Mouse (Mus musculus): ENCODE measurements at regions not wholly inside any gene's neighbourhood (a gene's known extent, or its start where the extent isn't known, plus 50 kb on each side); places are given as distances from the start of the nearest gene placed in this dataset.

GRCm38 (mm10) chr15:61670556-61670955 lies 747.7 kb upstream of the A1bg start:
- 80% methylated on average over 5 of the region's 5 CpGs for WGBS
- no peak for TF ChIP-seq POLR2A (IDR thresholded peaks at IDR 0.05; ENCODE audit: extremely low read depth, insufficient read depth, low read length)
- TF ChIP-seq CTCF (IDR thresholded peaks at IDR 0.05; ENCODE audit: low read depth, low read length): no peak
- no peak overlapping the region for H3K27ac ChIP-seq (replicated peaks; ENCODE audit: insufficient read depth, low read depth, low read length)
- peak; percentile 7 for DNase-seq (ENCODE audit: extremely low read depth, low read depth, low spot score)
- H3K4me1 ChIP-seq (ENCODE audit: control insufficient read depth, insufficient read depth, low read length): no peaks in the 10 kb centered on the region
- no peak overlapping the region for H3K4me3 ChIP-seq (ENCODE audit: insufficient read depth, low read depth, low read length)
- no peaks in the 10 kb centered on the region for H3K36me3 ChIP-seq (ENCODE audit: control insufficient read depth, insufficient read depth, low read length)
- H3K9ac ChIP-seq (ENCODE audit: low read depth, low read length): no peak overlapping the region
- no peaks in the 10 kb centered on the region for H3K79me2 ChIP-seq (ENCODE audit: control insufficient read depth, insufficient read depth, low read length)
- no peaks in the 10 kb centered on the region for H3K27me3 ChIP-seq (ENCODE audit: control insufficient read depth, insufficient read depth, low read length)

GRCm38 (mm10) chr15:61660581-61660980 lies 737.8 kb upstream of the A1bg start:
- no peak for DNase-seq (ENCODE audit: extremely low read depth, low read depth, low spot score)
- no peaks in the 10 kb centered on the region for H3K36me3 ChIP-seq (ENCODE audit: control insufficient read depth, insufficient read depth, low read length)
- no peak overlapping the region for H3K4me3 ChIP-seq (ENCODE audit: insufficient read depth, low read depth, low read length)
- H3K27ac ChIP-seq (replicated peaks; ENCODE audit: insufficient read depth, low read depth, low read length): no peak overlapping the region
- TF ChIP-seq POLR2A (IDR thresholded peaks at IDR 0.05; ENCODE audit: extremely low read depth, insufficient read depth, low read length) (no peak), CTCF (IDR thresholded peaks at IDR 0.05; ENCODE audit: low read depth, low read length) (no peak)
- H3K9ac ChIP-seq (ENCODE audit: low read depth, low read length): no peak overlapping the region
- no peaks in the 10 kb centered on the region for H3K27me3 ChIP-seq (ENCODE audit: control insufficient read depth, insufficient read depth, low read length)
- H3K4me1 ChIP-seq (ENCODE audit: control insufficient read depth, insufficient read depth, low read length): no peaks in the 10 kb centered on the region
- H3K79me2 ChIP-seq (ENCODE audit: control insufficient read depth, insufficient read depth, low read length): no peaks in the 10 kb centered on the region
- WGBS: 60% methylated on average over 3 of the region's 3 CpGs

GRCm38 (mm10) chr15:61656951-61657350 lies 734.1 kb upstream of the A1bg start:
- Histone ChIP-seq H3K4me3 (ENCODE audit: insufficient read depth, low read depth, low read length) (no peak overlapping the region), H3K4me1 (ENCODE audit: control insufficient read depth, insufficient read depth, low read length) (no peaks in the 10 kb centered on the region), H3K36me3 (ENCODE audit: control insufficient read depth, insufficient read depth, low read length) (no peaks in the 10 kb centered on the region), H3K9ac (ENCODE audit: low read depth, low read length) (no peak overlapping the region), H3K79me2 (ENCODE audit: control insufficient read depth, insufficient read depth, low read length) (no peaks in the 10 kb centered on the region), H3K27ac (replicated peaks; ENCODE audit: insufficient read depth, low read depth, low read length) (no peak overlapping the region), H3K27me3 (ENCODE audit: control insufficient read depth, insufficient read depth, low read length) (no peaks in the 10 kb centered on the region)
- TF ChIP-seq CTCF (IDR thresholded peaks at IDR 0.05; ENCODE audit: low read depth, low read length) (no peak), POLR2A (IDR thresholded peaks at IDR 0.05; ENCODE audit: extremely low read depth, insufficient read depth, low read length) (no peak)
- no peak for DNase-seq (ENCODE audit: extremely low read depth, low read depth, low spot score)

GRCm38 (mm10) chr15:61654846-61655245 lies 732.0 kb upstream of the A1bg start:
- WGBS: 100% methylated on average over 1 of the region's 1 CpGs
- no peak for DNase-seq (ENCODE audit: extremely low read depth, low read depth, low spot score)
- Histone ChIP-seq H3K36me3 (ENCODE audit: control insufficient read depth, insufficient read depth, low read length) (no peaks in the 10 kb centered on the region), H3K27me3 (ENCODE audit: control insufficient read depth, insufficient read depth, low read length) (no peaks in the 10 kb centered on the region), H3K9ac (ENCODE audit: low read depth, low read length) (no peak overlapping the region), H3K27ac (replicated peaks; ENCODE audit: insufficient read depth, low read depth, low read length) (no peak overlapping the region), H3K4me1 (ENCODE audit: control insufficient read depth, insufficient read depth, low read length) (no peaks in the 10 kb centered on the region), H3K4me3 (ENCODE audit: insufficient read depth, low read depth, low read length) (no peak overlapping the region), H3K79me2 (ENCODE audit: control insufficient read depth, insufficient read depth, low read length) (no peaks in the 10 kb centered on the region)
- TF ChIP-seq POLR2A (IDR thresholded peaks at IDR 0.05; ENCODE audit: extremely low read depth, insufficient read depth, low read length) (no peak), CTCF (IDR thresholded peaks at IDR 0.05; ENCODE audit: low read depth, low read length) (no peak)

GRCm38 (mm10) chr15:61653853-61654252 lies 731.0 kb upstream of the A1bg start:
- no peak for DNase-seq (ENCODE audit: extremely low read depth, low read depth, low spot score)
- no peaks in the 10 kb centered on the region for H3K36me3 ChIP-seq (ENCODE audit: control insufficient read depth, insufficient read depth, low read length)
- no peaks in the 10 kb centered on the region for H3K79me2 ChIP-seq (ENCODE audit: control insufficient read depth, insufficient read depth, low read length)
- no peak overlapping the region for H3K4me3 ChIP-seq (ENCODE audit: insufficient read depth, low read depth, low read length)
- no peaks in the 10 kb centered on the region for H3K27me3 ChIP-seq (ENCODE audit: control insufficient read depth, insufficient read depth, low read length)
- WGBS: 65% methylated on average over 1 of the region's 1 CpGs
- no peak overlapping the region for H3K9ac ChIP-seq (ENCODE audit: low read depth, low read length)
- no peaks in the 10 kb centered on the region for H3K4me1 ChIP-seq (ENCODE audit: control insufficient read depth, insufficient read depth, low read length)
- no peak overlapping the region for H3K27ac ChIP-seq (replicated peaks; ENCODE audit: insufficient read depth, low read depth, low read length)
- TF ChIP-seq POLR2A (IDR thresholded peaks at IDR 0.05; ENCODE audit: extremely low read depth, insufficient read depth, low read length) (no peak), CTCF (IDR thresholded peaks at IDR 0.05; ENCODE audit: low read depth, low read length) (no peak)

GRCm38 (mm10) chr15:61618638-61619500 lies 696.1 kb upstream of the A1bg start:
- no peak overlapping the region for H3K9ac ChIP-seq (ENCODE audit: low read depth, low read length)
- TF ChIP-seq CTCF (IDR thresholded peaks at IDR 0.05; ENCODE audit: low read depth, low read length) (no peak), POLR2A (IDR thresholded peaks at IDR 0.05; ENCODE audit: extremely low read depth, insufficient read depth, low read length) (no peak)
- no peaks in the 10 kb centered on the region for H3K4me1 ChIP-seq (ENCODE audit: control insufficient read depth, insufficient read depth, low read length)
- 65% methylated on average over 8 of the region's 8 CpGs for WGBS
- H3K27me3 ChIP-seq (ENCODE audit: control insufficient read depth, insufficient read depth, low read length): no peaks in the 10 kb centered on the region
- H3K27ac ChIP-seq (replicated peaks; ENCODE audit: insufficient read depth, low read depth, low read length): no peak overlapping the region
- H3K4me3 ChIP-seq (ENCODE audit: insufficient read depth, low read depth, low read length): no peak overlapping the region
- H3K36me3 ChIP-seq (ENCODE audit: control insufficient read depth, insufficient read depth, low read length): no peaks in the 10 kb centered on the region
- H3K79me2 ChIP-seq (ENCODE audit: control insufficient read depth, insufficient read depth, low read length): no peaks in the 10 kb centered on the region
- DNase-seq (ENCODE audit: extremely low read depth, low read depth, low spot score): no peak

All from liver, adult 2 months (tissue).